Mouse (Mus musculus): ENCODE data around the gene Lss.
A peak's percentile ranks its signal among the peaks of the same experiment; 100 is the strongest.

The Lss gene

DNA sequence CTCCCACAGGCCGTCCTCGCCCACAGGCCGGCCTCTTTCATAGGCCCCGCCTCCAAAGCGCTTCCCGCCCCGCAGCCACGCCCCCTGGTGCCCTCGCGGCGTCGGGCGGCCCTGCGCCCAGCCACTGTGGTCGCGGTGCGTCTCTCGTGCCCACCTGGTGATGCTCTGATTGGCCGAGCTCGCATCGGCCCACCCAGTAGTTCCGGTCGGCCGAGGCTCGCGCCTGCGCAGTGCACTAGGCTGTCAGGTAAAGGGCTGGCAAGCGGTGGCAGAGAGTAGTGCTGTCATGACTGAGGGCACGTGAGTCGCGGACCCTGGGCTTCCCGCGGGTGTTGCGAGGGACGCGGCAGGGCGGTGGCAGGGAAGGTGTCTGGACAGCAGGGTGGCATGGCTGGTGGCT is at the start of gene Lss:
Gene Lss, plus strand, starts transcription at position 214 of the 400 bp plus-strand sequence.
- peak; percentile 98 for DNase-seq (ENCODE audit: low read depth)

DNA sequence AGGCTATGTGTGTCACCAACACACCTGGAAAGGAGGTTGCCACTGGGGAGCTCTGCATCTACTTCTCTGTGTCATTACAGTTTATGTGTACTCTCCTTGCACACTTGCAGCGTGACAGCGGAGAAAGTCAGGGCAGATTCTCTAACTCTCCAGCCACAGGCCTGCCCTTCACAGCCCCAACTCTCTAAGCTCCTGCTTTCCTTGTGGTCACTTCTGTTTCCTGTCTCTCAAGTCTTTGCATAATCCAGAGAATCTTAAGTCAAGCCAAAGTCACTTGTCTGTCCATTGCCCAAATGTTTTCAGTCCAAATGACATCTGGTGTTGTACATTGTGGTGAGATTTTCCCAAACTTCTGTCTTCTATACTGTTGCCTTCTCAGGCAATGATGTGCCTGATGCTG is 45.1 kb upstream of the Lss start:
- DNase-seq (ENCODE audit: low read depth): peak; percentile 70

DNA sequence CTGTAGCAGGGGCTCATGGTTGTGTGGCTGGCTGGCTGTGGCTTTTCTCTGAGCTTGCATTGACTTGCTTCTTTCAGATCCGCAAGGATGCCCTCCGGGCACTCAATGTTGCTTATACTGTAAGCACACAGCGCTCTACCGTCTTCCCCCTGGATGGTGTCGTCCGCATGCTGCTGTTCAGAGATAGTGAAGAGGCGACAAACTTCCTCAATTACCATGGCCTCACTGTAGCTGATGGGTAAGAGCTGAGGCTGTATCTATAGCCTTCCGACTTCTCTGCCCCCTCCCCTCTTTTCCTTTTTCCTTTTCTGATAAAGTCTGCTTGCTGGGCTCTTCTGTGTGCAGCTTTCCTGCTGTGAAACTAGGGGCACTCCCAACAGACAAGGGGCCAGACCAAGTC is 43.1 kb upstream of the Lss start:
- DNase-seq (ENCODE audit: low read depth): no peak

DNA sequence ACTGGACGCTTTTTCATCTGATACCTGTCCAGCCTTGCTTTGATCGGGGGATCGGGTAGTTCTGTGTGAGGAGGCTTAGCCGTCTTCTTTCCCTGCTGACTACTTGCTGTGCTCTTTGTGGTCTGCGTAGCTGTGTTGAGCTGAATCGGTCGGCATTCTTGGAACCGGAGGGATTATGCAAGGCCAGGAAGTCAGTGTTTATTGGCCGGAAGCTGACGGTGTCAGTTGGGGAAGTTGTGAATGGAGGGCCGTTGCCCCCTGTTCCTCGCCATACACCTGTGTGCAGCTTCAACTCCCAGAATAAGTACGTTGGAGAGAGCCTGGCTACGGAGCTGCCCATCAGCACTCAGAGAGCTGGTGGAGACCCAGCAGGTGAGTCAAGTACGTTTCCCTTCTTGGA is 42.2 kb upstream of the Lss start:
- peak; percentile 22 for DNase-seq (ENCODE audit: low read depth)

DNA sequence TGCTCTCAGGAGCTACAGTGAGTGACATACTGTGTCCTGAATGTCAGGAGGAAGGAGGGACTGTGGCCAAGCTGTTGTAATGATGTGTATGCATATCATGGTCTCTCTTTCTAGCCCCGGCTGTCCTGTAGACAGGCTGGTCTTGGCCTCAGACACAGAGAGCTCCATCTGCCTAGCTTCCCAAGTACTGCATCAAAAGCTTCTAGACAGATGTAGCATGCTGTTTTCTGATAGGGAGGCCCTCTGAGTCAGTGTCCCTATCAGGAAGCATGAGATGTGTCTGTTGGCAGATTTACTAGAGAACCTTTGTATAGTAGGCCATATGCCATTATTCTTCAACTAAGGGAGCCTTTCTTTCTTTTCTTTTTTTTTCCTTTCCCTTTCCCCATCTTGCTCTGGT is 37.9 kb upstream of the Lss start:
- DNase-seq (ENCODE audit: low read depth): peak; percentile 45

DNA sequence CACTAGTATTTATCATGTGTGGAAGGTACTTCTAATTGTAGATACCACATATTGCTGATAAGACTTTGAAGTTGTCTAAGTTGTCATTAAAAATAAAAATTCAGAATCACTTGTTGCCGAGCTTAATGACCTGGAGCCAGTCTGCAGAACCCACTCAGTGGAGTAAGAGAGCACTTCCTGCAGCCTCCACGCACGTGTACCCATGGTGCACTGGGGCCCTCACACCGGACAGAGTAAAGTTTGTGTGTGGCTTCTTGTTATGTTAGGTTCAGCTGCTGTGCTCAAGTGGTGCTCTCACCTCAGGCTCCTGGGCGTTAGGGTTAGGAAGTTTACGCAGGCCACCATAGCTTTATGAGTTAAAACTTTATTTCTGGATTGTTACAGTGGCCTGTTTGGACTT is 35.9 kb upstream of the Lss start:
- no peak for DNase-seq (ENCODE audit: low read depth)

DNA sequence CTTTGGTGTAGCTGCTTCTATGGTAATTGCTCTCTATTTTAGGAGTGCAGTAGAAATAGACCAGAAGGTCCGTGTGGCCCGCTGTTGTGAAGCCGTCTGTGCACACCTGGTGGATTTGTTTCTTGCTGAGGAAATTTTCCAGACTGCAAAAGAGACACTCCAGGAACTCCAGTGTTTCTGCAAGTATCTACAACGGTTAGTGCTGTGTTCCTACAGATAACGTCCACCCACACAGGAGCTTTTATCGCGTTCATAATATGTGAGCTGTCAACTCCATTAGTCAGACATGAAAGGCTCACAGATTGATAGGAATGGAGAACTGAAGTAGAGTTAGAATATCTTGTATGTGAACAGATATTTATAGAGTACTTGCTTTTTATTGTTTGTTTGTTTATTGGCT is 35.0 kb upstream of the Lss start:
- no peak for DNase-seq (ENCODE audit: low read depth)

DNA sequence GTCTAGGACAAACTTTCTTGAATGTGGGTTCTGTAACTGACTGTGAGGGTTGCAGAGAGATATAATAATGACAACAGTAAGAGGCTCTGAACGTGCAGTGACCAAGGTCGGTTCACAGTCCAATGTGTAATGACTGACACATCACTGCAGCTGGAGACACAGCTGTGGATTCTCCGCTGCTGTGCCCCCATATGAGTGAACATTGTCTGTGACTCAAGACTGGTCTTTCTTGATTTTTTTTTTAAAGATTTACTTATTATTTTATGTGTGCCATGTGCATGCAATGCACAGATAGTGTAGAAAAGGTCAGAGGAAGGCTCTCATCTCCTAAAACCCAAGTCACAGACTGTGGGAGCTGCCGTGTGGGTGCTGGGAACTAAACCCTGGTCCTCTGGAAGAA is 33.9 kb upstream of the Lss start:
- no peak for DNase-seq (ENCODE audit: low read depth)

DNA sequence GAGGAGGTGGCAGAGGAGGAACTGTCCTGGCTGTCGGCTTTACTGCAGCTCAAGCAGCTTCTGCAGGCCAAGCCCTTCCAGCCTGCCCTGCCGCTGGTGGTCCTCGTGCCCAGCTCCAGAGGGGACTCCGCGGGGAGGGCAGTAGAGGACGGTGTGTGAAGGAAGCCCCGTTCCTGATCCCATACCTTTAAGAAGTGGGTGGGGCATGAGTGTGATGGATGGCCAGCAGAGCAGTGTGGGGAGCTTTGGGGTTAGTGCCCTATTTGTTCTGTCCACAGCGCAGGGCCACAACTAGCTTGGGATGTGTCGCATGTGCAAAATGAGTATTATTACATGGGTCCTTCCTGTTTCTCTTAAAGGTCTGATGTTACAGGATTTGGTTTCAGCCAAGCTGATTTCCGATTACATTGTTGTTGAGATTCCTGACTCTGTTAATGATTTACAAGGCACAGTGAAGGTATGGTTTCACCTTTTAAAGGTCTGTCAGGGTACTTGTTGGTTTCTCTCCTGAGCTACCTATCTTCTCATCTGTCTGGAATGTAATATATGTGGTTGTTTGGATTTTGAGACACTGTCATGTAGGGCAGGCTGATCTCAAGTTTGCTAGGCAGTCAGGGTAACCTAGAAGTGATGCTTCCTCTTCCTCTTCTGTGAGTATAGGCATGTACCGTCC is 27.0 kb upstream of the Lss start:
- DNase-seq (ENCODE audit: low read depth): no peak

DNA sequence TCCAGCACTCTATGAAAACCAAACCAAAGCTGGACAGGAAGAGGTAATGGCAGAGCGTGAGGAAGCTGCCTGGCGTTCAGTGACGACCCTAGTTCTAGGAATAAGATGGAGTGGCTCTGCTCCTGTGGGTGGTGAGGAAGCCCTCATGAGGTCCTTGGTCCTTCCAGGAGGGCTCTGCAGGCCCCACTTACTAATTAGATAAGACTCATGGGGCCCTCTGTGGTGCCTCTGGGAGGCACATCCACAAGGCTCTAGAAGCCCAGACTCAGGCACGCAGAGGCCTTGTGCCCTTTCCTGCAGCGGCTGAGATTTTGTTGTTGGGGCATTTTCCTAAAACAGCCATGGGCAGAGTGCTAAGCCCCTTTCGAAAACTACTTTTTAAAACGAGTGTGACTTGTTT is 25.5 kb upstream of the Lss start:
- DNase-seq (ENCODE audit: low read depth): no peak

DNA sequence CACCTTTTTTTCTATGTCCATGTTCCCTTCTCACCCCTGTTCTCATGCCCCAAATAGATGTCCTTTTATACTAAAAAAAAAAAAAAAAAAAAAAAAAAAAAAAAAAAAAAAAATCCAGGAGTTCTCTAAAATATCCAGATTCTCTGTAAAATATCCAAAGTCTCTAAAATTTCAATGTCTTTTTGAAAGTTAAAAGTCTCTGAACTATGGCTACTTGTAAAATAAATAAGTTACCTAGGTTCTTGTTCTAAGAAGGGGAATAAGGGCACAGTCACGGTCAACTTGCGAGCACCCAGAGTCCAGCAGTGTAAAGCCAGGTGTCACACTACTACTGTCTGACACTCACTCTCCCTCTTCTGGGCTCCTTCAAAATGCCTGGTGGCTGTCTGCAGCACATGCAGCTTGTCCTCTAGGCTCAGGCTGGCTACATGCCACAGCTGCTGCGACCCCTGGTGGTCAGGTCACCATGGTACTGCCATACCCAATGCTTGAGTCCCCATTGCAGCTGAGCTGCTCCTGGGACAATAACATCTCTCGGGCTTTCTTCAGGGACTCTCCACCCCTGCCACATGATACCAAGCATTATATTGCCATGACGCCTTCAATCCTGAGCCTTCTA is 18.3 kb upstream of the Lss start:
- DNase-seq (ENCODE audit: low read depth): peak; percentile 86

DNA sequence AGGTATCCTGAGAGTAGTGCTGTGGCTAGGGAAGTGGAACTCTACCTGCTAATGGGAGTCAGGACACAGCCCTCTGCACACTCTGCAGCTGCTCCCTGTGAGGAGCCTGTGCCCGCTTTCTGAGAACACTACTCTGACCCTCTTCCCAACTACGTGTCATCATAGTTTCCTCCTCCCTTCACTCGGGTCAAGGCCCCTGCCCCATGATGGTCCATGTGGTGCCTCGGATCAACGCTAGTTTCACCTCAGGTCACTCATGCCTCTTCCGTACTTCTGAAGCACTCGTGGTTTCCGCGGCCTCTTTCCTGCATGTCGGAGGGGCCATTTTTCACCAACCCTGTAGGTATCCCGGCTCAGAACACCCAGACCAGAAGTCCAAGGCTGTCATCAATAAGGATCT is 466 bp upstream of the Lss start:
- DNase-seq (ENCODE audit: low read depth): no peak

DNA sequence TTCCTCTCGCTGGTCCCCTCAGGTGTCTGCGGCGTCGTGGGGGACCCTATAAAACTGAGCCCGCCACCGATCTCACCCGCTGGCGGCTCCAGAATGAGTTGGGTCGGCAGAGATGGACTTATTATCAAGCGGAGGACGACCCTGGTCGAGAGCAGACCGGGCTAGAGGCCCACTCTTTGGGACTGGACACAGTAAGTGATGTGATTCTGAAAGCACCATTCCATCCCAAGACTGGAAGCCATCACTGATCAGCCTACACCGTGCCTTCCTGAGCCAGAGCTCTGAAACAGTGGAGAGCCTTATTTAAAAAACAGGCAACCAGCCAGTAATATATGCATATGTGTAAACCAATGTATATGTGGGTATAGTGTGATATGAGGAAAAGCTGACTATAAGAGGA is 440 bp downstream of the Lss start:
- no peak for DNase-seq (ENCODE audit: low read depth)

DNA sequence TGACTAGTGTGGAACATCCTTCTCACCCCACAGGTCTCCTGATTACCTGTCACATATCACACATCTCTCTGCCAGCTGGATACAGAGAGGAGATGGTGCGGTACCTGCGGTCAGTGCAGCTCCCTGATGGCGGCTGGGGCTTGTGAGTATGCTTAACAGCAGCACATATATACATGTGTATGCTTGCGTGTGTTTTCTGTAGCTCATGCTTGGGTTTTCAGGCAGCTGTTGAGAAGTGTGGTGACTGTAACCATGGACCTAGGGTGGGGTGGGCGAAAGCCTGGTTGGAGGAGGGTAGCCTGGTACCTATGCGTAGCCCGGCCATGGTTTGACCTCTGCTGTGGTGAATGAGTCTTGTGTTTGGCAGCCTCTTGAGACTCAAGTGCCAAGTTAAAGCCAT is 4.1 kb downstream of the Lss start:
- DNase-seq (ENCODE audit: low read depth): no peak

DNA sequence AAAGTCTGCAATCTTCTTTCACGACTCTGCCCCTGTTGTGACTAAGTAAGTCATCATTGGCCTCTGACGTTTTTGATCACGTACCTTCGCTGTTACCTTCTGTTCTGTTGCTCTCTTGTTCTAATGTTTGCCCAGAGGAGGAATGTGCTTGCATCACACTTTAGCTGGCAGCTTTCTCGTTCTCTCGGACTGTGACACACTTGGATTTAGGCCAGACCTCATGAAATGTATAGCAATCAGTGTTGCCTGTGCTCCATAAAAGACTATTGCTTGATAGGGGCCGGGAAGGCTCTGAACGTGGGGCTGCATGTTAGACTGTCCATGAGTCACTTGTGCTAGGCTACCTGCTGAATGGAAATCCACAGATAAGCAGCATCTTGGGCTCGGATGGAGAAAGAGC is 6.2 kb downstream of the Lss start:
- DNase-seq (ENCODE audit: low read depth): no peak

DNA sequence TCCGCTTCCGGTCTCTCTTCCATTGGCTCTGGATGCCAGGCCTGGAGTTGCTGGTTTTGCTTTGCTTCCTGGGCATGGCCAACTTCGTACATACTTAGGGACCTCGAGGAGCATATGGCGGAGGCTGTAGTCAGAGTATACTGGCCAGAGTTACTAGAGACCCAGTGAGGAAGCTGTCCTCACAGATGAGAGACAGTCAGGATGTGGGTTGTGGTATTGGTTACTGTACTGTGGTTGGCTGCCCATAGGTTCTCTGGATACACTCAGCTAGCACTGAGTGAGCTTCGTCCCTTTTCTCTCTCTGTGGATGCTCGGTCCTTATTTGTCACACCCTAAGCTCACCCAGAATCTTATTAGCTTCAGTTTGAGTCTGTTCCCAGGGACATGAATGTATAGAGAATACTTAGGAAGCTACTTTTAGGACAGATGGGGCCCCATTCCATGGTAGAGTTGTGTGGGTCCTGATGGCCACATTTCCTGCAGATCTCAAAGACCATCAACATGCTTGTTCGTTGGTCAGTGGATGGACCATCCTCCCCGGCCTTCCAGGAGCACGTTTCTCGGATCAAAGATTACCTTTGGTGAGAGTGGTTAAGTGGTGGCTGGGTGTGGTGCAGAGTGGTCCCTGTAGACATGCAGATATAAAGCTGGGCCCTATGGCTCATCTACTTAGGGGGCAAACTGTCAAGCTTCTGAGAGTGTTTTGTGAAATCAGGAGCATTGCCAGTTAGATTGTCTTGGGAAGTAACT is 10.1 kb downstream of the Lss start:
- peak; percentile 90 for DNase-seq (ENCODE audit: low read depth)

DNA sequence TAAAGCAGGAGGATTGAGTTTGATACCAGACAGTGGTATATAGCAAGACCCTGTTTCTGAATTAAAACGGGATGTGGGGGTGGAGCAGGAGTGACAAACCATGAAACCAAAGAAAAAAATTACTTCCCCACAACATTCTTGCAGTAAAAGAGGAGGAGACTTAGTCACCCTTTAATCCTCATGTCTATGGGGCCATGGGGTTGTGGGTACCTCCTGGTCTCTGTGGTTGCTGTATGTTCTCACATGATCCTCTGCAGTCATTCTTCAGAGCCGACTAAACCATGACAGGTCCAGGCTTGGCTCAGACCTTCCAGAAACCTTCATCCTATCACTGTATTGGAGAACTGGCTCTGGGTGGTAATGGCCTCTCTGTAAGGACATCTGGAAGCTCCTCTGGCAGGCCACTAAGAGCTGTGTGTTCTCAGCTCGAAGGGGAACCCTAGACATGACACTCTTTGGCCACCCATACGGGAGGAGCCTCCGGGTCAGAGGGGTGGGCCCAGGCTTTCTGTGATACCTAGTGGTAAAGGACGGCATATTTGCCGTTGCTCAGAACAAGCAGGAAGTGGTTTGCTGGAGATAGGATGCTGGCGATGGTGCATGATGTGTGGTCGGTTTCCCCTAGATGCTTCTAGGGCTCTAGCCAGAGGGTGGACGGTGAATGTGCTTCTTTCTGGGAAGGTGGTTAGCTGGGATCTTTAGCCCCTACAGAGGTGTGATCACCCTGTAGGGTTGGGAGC is 11.4 kb downstream of the Lss start:
- DNase-seq (ENCODE audit: low read depth): peak; percentile 68

DNA sequence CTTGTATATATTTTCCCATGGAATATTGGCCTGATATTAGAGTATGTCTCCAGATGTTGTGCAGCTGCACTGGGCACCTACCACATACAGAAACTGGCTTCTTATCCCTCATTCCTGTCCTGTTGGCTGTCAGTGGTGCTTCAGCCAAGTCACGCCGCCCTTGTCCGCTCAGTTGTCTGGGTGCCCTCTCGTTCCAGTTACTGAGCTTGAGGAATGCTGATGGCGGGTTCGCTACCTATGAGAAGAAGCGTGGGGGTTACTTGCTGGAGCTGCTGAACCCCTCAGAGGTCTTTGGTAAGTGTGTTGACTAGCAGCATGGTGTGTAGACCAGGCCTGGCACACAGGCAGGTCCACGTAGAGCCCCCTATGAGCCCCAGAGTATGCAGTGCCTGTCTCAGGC is 15.2 kb downstream of the Lss start:
- DNase-seq (ENCODE audit: low read depth): no peak

DNA sequence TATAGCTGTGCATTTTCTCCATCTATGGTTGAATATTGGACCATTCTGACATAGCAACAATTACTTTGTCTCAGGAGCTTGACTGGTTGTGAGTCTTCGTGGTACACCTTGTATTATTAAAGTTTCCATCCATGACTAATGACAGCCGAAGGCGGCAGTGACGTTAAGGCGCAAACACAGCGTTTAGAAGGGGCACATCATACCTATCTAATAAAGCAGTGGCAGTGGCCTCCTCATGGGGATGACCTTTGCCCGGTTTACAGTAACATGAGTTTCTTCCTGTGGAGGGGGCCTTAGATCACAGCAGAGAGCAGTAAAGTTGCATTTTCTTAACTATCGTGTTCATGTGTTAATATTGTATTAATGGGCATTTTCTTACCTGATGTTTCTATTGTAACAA is 16.8 kb downstream of the Lss start:
- no peak for DNase-seq (ENCODE audit: low read depth)

DNA sequence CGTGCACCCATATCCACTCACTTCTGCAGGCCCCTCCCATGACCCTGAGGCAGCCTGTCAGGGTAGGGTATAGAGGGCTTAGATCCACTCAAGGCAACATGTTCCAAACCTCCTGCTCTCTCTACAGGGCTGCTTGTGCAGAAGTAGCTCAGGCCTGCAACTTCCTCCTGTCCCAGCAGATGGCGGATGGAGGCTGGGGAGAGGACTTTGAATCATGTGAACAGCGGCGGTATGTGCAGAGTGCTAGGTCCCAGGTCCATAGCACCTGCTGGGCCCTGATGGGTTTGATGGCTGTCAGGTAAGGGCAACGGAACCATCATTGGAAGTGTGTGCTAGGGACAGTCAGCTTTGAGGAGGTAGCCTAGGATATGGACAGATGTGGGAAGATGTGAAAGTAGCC is 19.1 kb downstream of the Lss start:
- peak; percentile 21 for DNase-seq (ENCODE audit: low read depth)

DNA sequence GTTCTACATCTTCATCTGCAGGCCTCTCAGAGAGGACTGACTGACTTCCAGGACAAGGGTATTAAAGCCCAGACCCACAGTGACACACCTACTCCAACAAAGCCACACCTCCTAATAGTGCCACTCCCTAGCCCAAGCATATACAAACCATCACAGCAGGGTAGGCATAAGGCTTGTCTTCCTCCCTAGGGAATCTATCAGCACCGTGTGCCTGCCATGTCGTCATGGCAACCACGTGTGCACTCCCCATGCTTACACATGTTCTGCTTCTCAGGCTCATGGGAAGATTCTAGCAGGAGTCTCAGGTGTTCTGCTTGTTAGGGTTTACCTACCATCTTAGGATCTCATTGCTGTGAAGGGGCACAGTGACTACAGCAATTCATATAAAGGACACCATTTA is 20.2 kb downstream of the Lss start:
- no peak for DNase-seq (ENCODE audit: low read depth)

DNA sequence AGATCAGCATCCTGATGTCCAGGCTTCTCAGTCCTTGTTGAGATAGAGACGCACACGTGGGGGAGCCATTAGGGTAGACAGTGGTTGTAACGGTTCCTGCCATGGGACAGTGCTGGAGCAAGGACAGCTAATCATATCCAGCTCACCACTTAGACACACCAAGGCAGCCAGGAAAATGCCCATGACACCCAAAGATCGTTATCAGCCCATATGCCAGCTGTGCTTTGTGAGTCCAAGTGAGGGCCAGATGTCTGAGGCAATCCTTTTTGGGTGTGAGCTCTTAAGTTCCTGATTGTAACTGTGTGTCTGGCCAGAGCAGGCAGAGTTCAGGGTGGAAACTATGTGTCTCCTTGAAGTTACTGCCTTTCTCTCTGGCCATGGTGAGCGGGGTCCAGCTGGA is 22.7 kb downstream of the Lss start:
- DNase-seq (ENCODE audit: low read depth): peak; percentile 48

DNA sequence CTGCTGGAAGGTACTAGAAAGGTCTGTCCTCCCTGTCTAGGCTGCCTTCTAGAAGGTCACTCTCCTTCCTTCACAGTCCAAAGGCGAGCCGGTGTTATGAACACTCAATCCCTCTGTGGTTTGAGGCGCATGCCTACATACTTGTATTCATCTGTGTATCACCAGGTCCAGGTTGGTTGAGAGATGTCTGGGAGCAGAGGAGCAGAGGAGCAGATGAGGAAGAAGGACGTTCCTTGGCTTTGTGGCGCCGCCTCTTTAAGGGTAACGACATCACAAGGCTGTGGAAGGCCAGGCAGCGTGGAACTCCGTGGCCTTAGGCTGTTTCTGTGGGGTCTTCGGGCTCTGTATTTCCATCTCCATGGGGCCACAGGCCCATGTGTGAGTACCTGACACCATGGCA is 30.6 kb downstream of the Lss start, which contains the start of gene Spatc1l:
Gene Spatc1l, plus strand, starts transcription at position 301 of the 400 bp plus-strand sequence.
- no peak for DNase-seq (ENCODE audit: low read depth)

All from 416B (cell line).